Mouse (Mus musculus) forebrain, embryonic 12.5 days (tissue): ENCODE data around the gene Tuft1. TPM values are rescaled to one million over a fixed set of nuclear protein-coding genes. Genes with fewer than 3 reads are reported as not detected.

Experiments
- ATAC-seq: fragments of 200-750 bp; cut with Nextera tagmentation; 2 replicates; pipeline ENCODE4 v1.8.0; 2017; ENCODE audit warnings: moderate TSS enrichment; ENCODE audit not compliant: low FRiP score
- H3K27ac ChIP-seq: fragments of 300-500 bp; sonication (generic); 2 replicates; pipeline ENCODE4 v1.5.1; 2016; ENCODE audit warnings: mild to moderate bottlenecking
- H3K27me3 ChIP-seq: fragments of 300-500 bp; sonication (generic); 2 replicates; pipeline ENCODE4 v1.6.1; 2016; ENCODE audit warnings: mild to moderate bottlenecking
- H3K36me3 ChIP-seq: fragments of 300-500 bp; sonication (generic); replicated peaks from 2 replicates; pipeline ENCODE4 v1.6.1; 2016; ENCODE audit warnings: mild to moderate bottlenecking
- H3K4me1 ChIP-seq: fragments of 300-500 bp; sonication (generic); 2 replicates; pipeline ENCODE4 v1.6.1; 2016
- H3K4me2 ChIP-seq: fragments of 300-500 bp; sonication (generic); 2 replicates; pipeline ENCODE4 v1.6.1; 2016; ENCODE audit warnings: mild to moderate bottlenecking, moderate library complexity
- H3K4me3 ChIP-seq: fragments of 300-500 bp; sonication (generic); replicated peaks from 2 replicates; pipeline ENCODE4 v1.5.1; 2016; ENCODE audit warnings: mild to moderate bottlenecking
- H3K9ac ChIP-seq: fragments of 300-500 bp; sonication (generic); 2 replicates; pipeline ENCODE4 v1.6.1; 2016; ENCODE audit warnings: mild to moderate bottlenecking
- H3K9me3 ChIP-seq: fragments of 300-500 bp; sonication (generic); 2 replicates; pipeline ENCODE4 v1.6.1; 2016
- WGBS: fragments of 180-500 bp; shearing (Covaris S2); methylation state at CpG from one replicate; pipeline ENCODE4 v1.1.7; 2016; 5-methylcytosine and 5-hydroxymethylcytosine counted together
- polyA plus RNA-seq: library from polyadenylated mRNA; unstranded; fragments of >200 nt; fragmentation: Nextera tagmentation; extraction: Ambion mirVana; gene quantifications from 2 replicates; pipeline ENCODE4 v1.2.1, GENCODE M21; 2016

The Tuft1 gene
- polyA plus RNA-seq, 1 experiment from 2014 or later, result 3.2 TPM

GRCm38 (mm10) chr3:94611343-94611742 lies 47.3 kb downstream of the Tuft1 start:
- ATAC-seq, result no peak
- no peak overlapping the region for H3K4me2 ChIP-seq
- no peaks in the 10 kb centered on the region for H3K27me3 ChIP-seq
- no peak overlapping the region for H3K4me3 ChIP-seq
- peaks cover 4% of the 10 kb centered on the region; the same call in 1 of the 2 replicates for H3K4me1 ChIP-seq
- H3K9ac ChIP-seq, result no peak overlapping the region
- 75% methylated on average over 4 of the region's 4 CpGs for WGBS
- H3K9me3 ChIP-seq, result no peaks in the 10 kb centered on the region
- H3K27ac ChIP-seq, result no peak overlapping the region
- H3K36me3 ChIP-seq, result no peaks in the 10 kb centered on the region

GRCm38 (mm10) chr3:94610581-94610980 lies 48.1 kb downstream of the Tuft1 start:
- H3K36me3 ChIP-seq, result no peaks in the 10 kb centered on the region
- H3K27me3 ChIP-seq, result no peaks in the 10 kb centered on the region
- ATAC-seq, result no peak
- H3K4me2 ChIP-seq, result no peak overlapping the region
- H3K27ac ChIP-seq, result no peak overlapping the region
- WGBS, result 86% methylated on average over 2 of the region's 2 CpGs
- H3K9me3 ChIP-seq, result no peaks in the 10 kb centered on the region
- H3K4me1 ChIP-seq, result peaks cover 4% of the 10 kb centered on the region; the same call in 1 of the 2 replicates
- no peak overlapping the region for H3K9ac ChIP-seq
- no peak overlapping the region for H3K4me3 ChIP-seq

- H3K4me3 ChIP-seq, result no peak overlapping the region
- H3K9ac ChIP-seq, result no peak overlapping the region
- H3K4me2 ChIP-seq, result no peak overlapping the region
- H3K27me3 ChIP-seq, result no peaks in the 10 kb centered on the region
- H3K27ac ChIP-seq, result no peak overlapping the region
- H3K36me3 ChIP-seq, result no peaks in the 10 kb centered on the region
- no peak for ATAC-seq
- WGBS, result 89% methylated on average over 3 of the region's 3 CpGs
- peaks cover 4% of the 10 kb centered on the region; the same call in 1 of the 2 replicates for H3K4me1 ChIP-seq
- H3K9me3 ChIP-seq, result no peaks in the 10 kb centered on the region
These were observed 49.1 kb downstream of the Tuft1 start for GRCm38 (mm10) chr3:94609621-94610020.

GRCm38 (mm10) chr3:94601959-94602358 lies 56.7 kb downstream of the Tuft1 start:
- Histone ChIP-seq H3K36me3 (no peaks in the 10 kb centered on the region), H3K4me2 (no peak overlapping the region), H3K9me3 (no peaks in the 10 kb centered on the region), H3K4me1 (no peaks in the 10 kb centered on the region), H3K4me3 (no peak overlapping the region), H3K9ac (no peak overlapping the region), H3K27me3 (no peaks in the 10 kb centered on the region), H3K27ac (no peak overlapping the region)
- no peak for ATAC-seq
- 6% methylated on average over 4 of the region's 4 CpGs for WGBS

GRCm38 (mm10) chr3:94597224-94597779 lies 61.4 kb downstream of the Tuft1 start:
- WGBS, result 86% methylated on average over 3 of the region's 3 CpGs
- H3K36me3 ChIP-seq, result no peaks in the 10 kb centered on the region
- no peak overlapping the region for H3K27ac ChIP-seq
- no peaks in the 10 kb centered on the region for H3K27me3 ChIP-seq
- no peaks in the 10 kb centered on the region for H3K4me1 ChIP-seq
- H3K9ac ChIP-seq, result no peak overlapping the region
- H3K4me3 ChIP-seq, result no peak overlapping the region
- 0 out of 2 replicates have a peak, but pooled peaks cover 4% of the 10 kb centered on the region for H3K9me3 ChIP-seq
- ATAC-seq, result no peak
- no peak overlapping the region for H3K4me2 ChIP-seq

- Histone ChIP-seq H3K27me3 (no peaks in the 10 kb centered on the region), H3K4me3 (no peak overlapping the region), H3K9ac (no peak overlapping the region), H3K36me3 (no peaks in the 10 kb centered on the region), H3K4me2 (no peak overlapping the region), H3K27ac (no peak overlapping the region), H3K9me3 (0 out of 2 replicates have a peak, but pooled peaks cover 4% of the 10 kb centered on the region), H3K4me1 (no peaks in the 10 kb centered on the region)
- 87% methylated on average over 6 of the region's 6 CpGs for WGBS
- ATAC-seq, result no peak
These were observed 62.8 kb downstream of the Tuft1 start for GRCm38 (mm10) chr3:94595871-94596287.

GRCm38 (mm10) chr3:94591066-94591465 lies 67.6 kb downstream of the Tuft1 start:
- ATAC-seq, result no peak
- no peak overlapping the region for H3K4me3 ChIP-seq
- 86% methylated on average over 5 of the region's 5 CpGs for WGBS

GRCm38 (mm10) chr3:94587962-94588361 lies 70.7 kb downstream of the Tuft1 start:
- Histone ChIP-seq H3K4me2 (no peak overlapping the region), H3K36me3 (no peaks in the 10 kb centered on the region), H3K9ac (no peak overlapping the region), H3K27ac (no peak overlapping the region), H3K9me3 (no peaks in the 10 kb centered on the region), H3K4me1 (no peaks in the 10 kb centered on the region), H3K27me3 (no peaks in the 10 kb centered on the region), H3K4me3 (no peak overlapping the region)
- no peak for ATAC-seq
- 89% methylated on average over 5 of the region's 5 CpGs for WGBS

More at GRCm38 (mm10) chr3:94591066-94591465, 67.6 kb downstream of the Tuft1 start:
- no peaks in the 10 kb centered on the region for H3K27me3 ChIP-seq
- no peaks in the 10 kb centered on the region for H3K36me3 ChIP-seq
- no peak overlapping the region for H3K27ac ChIP-seq
- H3K9me3 ChIP-seq, result 0 out of 2 replicates have a peak, but pooled peaks cover 4% of the 10 kb centered on the region
- no peak overlapping the region for H3K9ac ChIP-seq
- no peak overlapping the region for H3K4me2 ChIP-seq
- no peaks in the 10 kb centered on the region for H3K4me1 ChIP-seq

- Histone ChIP-seq H3K4me1 (peaks cover 27% of the 10 kb centered on the region), H3K27ac (no peak overlapping the region), H3K9ac (no peak overlapping the region), H3K9me3 (no peaks in the 10 kb centered on the region), H3K27me3 (no peaks in the 10 kb centered on the region), H3K4me2 (no peak overlapping the region), H3K36me3 (no peaks in the 10 kb centered on the region), H3K4me3 (peak overlapping the region; percentile 90; the same call in 1 of the 2 replicates)
- no peak for ATAC-seq
- WGBS, result 73% methylated on average over 7 of the region's 7 CpGs
These were observed 75.7 kb downstream of the Tuft1 start for GRCm38 (mm10) chr3:94582944-94583343.

- Histone ChIP-seq H3K27me3 (no peaks in the 10 kb centered on the region), H3K27ac (peak within 1 kb of the TSS; percentile 89), H3K4me3 (peak within 1 kb of the TSS; percentile 90), H3K9ac (peak within 1 kb of the TSS; percentile 89), H3K36me3 (no peaks in the 10 kb centered on the region), H3K9me3 (no peaks in the 10 kb centered on the region), H3K4me1 (peaks cover 27% of the 10 kb centered on the region), H3K4me2 (peak within 1 kb of the TSS; percentile 86)
- peak; percentile 98 for ATAC-seq
- WGBS, result 1% methylated on average over 42 of the region's 42 CpGs
These were observed 76.2 kb downstream of the Tuft1 start, which contains the start of gene Snx27 for GRCm38 (mm10) chr3:94582456-94582891. TSS of gene Snx27 (minus strand) at chr3:94582716.

- peak overlapping the region; percentile 86 for H3K4me2 ChIP-seq
- H3K4me3 ChIP-seq, result peak overlapping the region; percentile 90
- H3K27me3 ChIP-seq, result no peaks in the 10 kb centered on the region
- peaks cover 27% of the 10 kb centered on the region for H3K4me1 ChIP-seq
- H3K36me3 ChIP-seq, result no peaks in the 10 kb centered on the region
- peak overlapping the region; percentile 89 for H3K9ac ChIP-seq
- H3K27ac ChIP-seq, result peak overlapping the region; percentile 89
- H3K9me3 ChIP-seq, result no peaks in the 10 kb centered on the region
- WGBS, result under 1% methylated on average over 28 of the region's 48 CpGs
- ATAC-seq, result peak; percentile 85
These were observed 76.7 kb downstream of the Tuft1 start for GRCm38 (mm10) chr3:94581793-94582455.

- peak overlapping the region; percentile 90 for H3K4me3 ChIP-seq
- ATAC-seq, result no peak
- no peaks in the 10 kb centered on the region for H3K9me3 ChIP-seq
- no peaks in the 10 kb centered on the region for H3K36me3 ChIP-seq
- H3K4me1 ChIP-seq, result peaks cover 27% of the 10 kb centered on the region
- peak overlapping the region; percentile 14; the same call in 1 of the 2 replicates for H3K27ac ChIP-seq
- WGBS, result 3% methylated on average over 16 of the region's 16 CpGs
- H3K27me3 ChIP-seq, result no peaks in the 10 kb centered on the region
- peak overlapping the region; percentile 86 for H3K4me2 ChIP-seq
- H3K9ac ChIP-seq, result peak overlapping the region; percentile 89
These were observed 77.4 kb downstream of the Tuft1 start for GRCm38 (mm10) chr3:94581138-94581780.
